Mouse (Mus musculus) hindbrain, embryonic 16.5 days (tissue): ENCODE measurements around the gene Tmub1. TPM values are rescaled to one million over a fixed set of nuclear protein-coding genes. Genes with fewer than 3 reads are reported as not detected.
A peak's percentile ranks its signal among the peaks of the same experiment; 100 is the strongest.

Experiments
- ATAC-seq: fragments of 200-750 bp; cut with Nextera tagmentation; 2 replicates; pipeline ENCODE4 v1.8.0; 2017; ENCODE audit warnings: moderate TSS enrichment, moderate library complexity
- H3K27ac ChIP-seq: fragments of 300-500 bp; sonication (generic); 2 replicates; pipeline ENCODE4 v1.5.1; 2014; ENCODE audit warnings: low read depth, mild to moderate bottlenecking, control low read depth, low read length, moderate library complexity
- H3K27me3 ChIP-seq: fragments of 300-500 bp; sonication (generic); replicated peaks from 2 replicates; pipeline ENCODE4 v1.6.1; 2014; ENCODE audit warnings: low read length; ENCODE audit not compliant: control insufficient read depth, insufficient read depth
- H3K36me3 ChIP-seq: fragments of 300-500 bp; sonication (generic); 2 replicates; pipeline ENCODE4 v1.6.1; 2014; ENCODE audit warnings: mild to moderate bottlenecking, low read length, moderate library complexity, mixed read lengths; ENCODE audit not compliant: control insufficient read depth, insufficient read depth
- H3K4me1 ChIP-seq: fragments of 300-500 bp; sonication (generic); 2 replicates; pipeline ENCODE4 v1.6.1; 2014; ENCODE audit warnings: low read depth, low read length; ENCODE audit not compliant: control insufficient read depth, insufficient read depth
- H3K4me2 ChIP-seq: fragments of 300-500 bp; sonication (generic); 2 replicates; pipeline ENCODE4 v1.6.1; 2014; ENCODE audit warnings: mild to moderate bottlenecking, low read length, control low read depth, moderate library complexity
- H3K4me3 ChIP-seq: fragments of 300-500 bp; sonication (generic); 2 replicates; pipeline ENCODE4 v1.5.1; 2014; ENCODE audit warnings: mild to moderate bottlenecking, low read length, control low read depth, moderate library complexity
- H3K9ac ChIP-seq: fragments of 300-500 bp; sonication (generic); 2 replicates; pipeline ENCODE4 v1.6.1; 2014; ENCODE audit warnings: low read depth, mild to moderate bottlenecking, control low read depth, low read length, moderate library complexity
- H3K9me3 ChIP-seq: fragments of 300-500 bp; sonication (generic); 2 replicates; pipeline ENCODE4 v1.6.1; 2014; ENCODE audit warnings: mild to moderate bottlenecking, low read length, moderate library complexity; ENCODE audit not compliant: control insufficient read depth
- WGBS: fragments of 180-500 bp; shearing (Covaris S2); extraction: QIAGEN DNeasy Blood & Tissue Kit; methylation state at CpG from one replicate; pipeline ENCODE4 v1.1.7; 2014; 5-methylcytosine and 5-hydroxymethylcytosine counted together
- polyA plus RNA-seq: library from polyadenylated mRNA; unstranded; fragments of >200 nt; fragmentation: Nextera tagmentation; extraction: Ambion mirVana; gene quantifications from 2 replicates; pipeline ENCODE4 v1.2.1, GENCODE M21; 2015

The Tmub1 gene
- polyA plus RNA-seq, 1 experiment from 2014 or later, result 61.7 TPM

DNA sequence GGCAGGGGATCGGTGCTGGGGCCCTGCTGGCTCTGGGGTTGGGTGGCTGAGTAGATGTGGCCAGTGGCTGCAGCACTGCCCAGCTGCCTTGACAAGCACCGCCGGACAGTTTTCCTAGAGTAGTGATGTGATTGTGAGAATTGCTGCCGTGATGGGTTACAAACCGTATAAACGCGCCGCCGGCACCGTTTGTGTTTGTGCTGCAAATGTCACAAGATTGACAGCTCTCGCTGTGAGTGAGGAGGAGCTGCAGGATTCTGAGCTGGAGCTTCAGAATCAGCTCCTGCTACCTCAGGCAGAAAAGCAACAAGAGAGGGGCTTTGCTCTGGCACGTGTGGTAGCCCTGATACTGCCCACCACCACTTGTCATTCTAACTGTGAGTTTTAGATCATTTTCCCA lies 19.1 kb upstream of the Tmub1 start:
- no peak overlapping the region for H3K4me2 ChIP-seq
- H3K27me3 ChIP-seq, result no peaks in the 10 kb centered on the region
- no peaks in the 10 kb centered on the region for H3K9me3 ChIP-seq
- 0 out of 2 replicates have a peak, but pooled peaks have one; percentile 9 for ATAC-seq
- H3K27ac ChIP-seq, result no peak overlapping the region; the same call in 1 of the 2 replicates
- H3K9ac ChIP-seq, result 0 out of 2 replicates have a peak overlapping the region, but pooled peaks have one; percentile 23
- H3K4me1 ChIP-seq, result peaks cover 12% of the 10 kb centered on the region
- WGBS, result 32% methylated on average over 12 of the region's 12 CpGs
- H3K4me3 ChIP-seq, result no peak overlapping the region
- no peaks in the 10 kb centered on the region for H3K36me3 ChIP-seq

DNA sequence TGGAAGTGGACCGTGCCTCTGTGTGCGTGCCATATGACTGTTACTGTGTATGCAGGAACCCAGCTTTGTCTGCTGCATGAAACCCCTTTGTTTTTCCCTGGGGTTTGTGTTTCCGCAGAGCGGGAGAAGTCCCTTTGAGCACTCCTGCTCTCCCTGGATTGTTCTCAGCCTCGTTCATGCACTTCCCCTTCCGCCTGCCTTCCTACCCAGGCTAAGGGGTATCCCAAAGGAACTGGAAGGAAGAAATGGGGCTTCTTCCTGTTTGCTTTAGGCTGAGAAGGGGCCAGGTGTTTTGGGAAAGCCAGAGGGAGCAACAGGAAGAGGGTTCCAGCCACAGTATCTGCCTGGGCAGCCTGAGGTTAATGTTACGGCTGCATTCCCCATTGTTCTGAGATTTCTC lies 8.0 kb upstream of the Tmub1 start:
- WGBS, result 42% methylated on average over 7 of the region's 7 CpGs
- H3K9me3 ChIP-seq, result no peaks in the 10 kb centered on the region

DNA sequence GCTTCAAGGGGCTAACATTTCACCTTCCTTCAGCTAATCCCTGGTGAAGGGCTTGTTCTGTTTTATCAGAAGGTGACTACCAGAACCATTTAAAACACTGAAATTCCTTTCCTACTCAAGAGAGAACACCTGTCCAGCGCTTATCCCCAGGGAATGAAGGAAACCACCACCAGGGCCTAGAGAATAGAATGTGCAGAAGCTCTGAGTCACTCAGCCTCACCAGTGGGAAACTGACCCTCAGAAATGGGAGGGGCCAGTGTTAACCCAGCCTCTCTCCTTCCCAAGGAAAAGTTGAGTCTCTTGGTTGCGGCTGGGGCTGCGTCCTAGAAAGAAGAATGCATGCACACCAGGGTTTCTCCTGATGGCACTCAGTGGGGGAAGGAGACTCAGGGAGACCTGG lies 7.4 kb upstream of the Tmub1 start:
- H3K27me3 ChIP-seq, result no peaks in the 10 kb centered on the region
- WGBS, result 55% methylated on average over 3 of the region's 3 CpGs
- H3K4me3 ChIP-seq, result no peak overlapping the region
- H3K4me1 ChIP-seq, result peaks cover 41% of the 10 kb centered on the region
- H3K9me3 ChIP-seq, result no peaks in the 10 kb centered on the region
- no peak overlapping the region for H3K9ac ChIP-seq
- H3K36me3 ChIP-seq, result peaks cover 4% of the 10 kb centered on the region
- ATAC-seq, result no peak
- peak overlapping the region; percentile 97 for H3K4me2 ChIP-seq
- no peak overlapping the region for H3K27ac ChIP-seq

More for the DNA sequence above, 8.0 kb upstream of the Tmub1 start:
- no peaks in the 10 kb centered on the region for H3K27me3 ChIP-seq
- no peak overlapping the region for H3K9ac ChIP-seq
- no peak overlapping the region for H3K4me3 ChIP-seq
- H3K4me1 ChIP-seq, result peaks cover 41% of the 10 kb centered on the region
- no peak for ATAC-seq
- peak overlapping the region; percentile 27 for H3K4me2 ChIP-seq
- no peak overlapping the region for H3K27ac ChIP-seq
- peaks cover 4% of the 10 kb centered on the region for H3K36me3 ChIP-seq

DNA sequence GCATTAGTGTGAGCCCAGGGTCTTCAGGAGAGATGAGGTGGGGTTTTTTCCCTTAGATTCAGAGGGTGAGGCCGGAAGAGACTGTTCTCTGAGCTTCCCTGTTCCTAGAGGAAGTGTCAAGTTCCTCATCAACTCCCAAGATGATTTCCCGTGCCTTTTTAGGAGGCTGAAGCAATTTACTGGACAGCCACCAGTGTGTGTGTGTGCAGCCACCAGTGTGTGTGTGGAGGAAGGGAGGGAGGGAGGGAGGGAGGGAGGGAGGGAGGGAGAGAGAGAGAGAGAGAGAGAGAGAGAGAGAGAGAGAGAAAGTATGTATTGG lies 6.3 kb upstream of the Tmub1 start:
- H3K27me3 ChIP-seq, result no peaks in the 10 kb centered on the region
- peak overlapping the region; percentile 97 for H3K4me3 ChIP-seq
- H3K36me3 ChIP-seq, result peaks cover 4% of the 10 kb centered on the region; the same call in 1 of the 2 replicates
- no peak for ATAC-seq
- H3K4me1 ChIP-seq, result peaks cover 41% of the 10 kb centered on the region
- H3K4me2 ChIP-seq, result peak overlapping the region; percentile 97
- H3K27ac ChIP-seq, result peak overlapping the region; percentile 86
- H3K9me3 ChIP-seq, result no peaks in the 10 kb centered on the region
- 7% methylated on average over 2 of the region's 2 CpGs for WGBS
- H3K9ac ChIP-seq, result peak overlapping the region; percentile 95; the same call in 1 of the 2 replicates

DNA sequence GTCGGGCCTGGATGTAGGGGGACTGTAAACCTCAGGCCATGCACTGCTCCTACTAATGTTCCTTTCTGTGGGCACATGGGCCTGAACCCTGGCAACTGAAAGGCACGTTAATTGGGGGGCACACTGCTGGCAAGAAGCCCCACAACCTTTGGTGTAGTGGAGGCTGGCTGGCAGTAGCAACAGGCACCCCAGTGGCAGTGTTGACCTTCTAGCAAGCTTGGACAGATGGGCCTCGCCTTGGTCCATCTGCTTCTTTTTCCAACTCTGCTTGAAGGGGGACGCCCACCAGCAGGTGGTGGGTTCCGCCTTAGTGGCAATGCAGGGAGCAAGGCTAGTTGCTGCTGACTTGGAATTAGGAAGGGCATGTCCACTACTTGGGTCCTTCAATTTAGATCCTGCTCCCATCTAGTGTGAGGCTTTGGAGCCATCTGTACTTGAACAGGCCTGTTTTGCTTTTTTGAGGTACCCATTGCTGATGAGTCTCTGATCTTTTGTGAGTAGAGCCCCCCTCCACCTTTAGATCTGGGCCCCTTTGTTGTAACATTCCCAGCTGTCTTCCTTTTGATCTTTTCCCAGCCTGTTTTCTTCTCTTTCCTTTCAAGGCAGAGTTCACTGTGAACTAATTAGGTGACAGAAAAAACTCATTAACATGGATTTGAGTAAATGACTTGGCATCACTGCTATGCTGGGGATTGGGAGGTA lies 5.8 kb upstream of the Tmub1 start:
- 3% methylated on average over 5 of the region's 5 CpGs for WGBS
- H3K4me3 ChIP-seq, result peak overlapping the region; percentile 97
- H3K27ac ChIP-seq, result peak overlapping the region; percentile 86
- H3K27me3 ChIP-seq, result no peaks in the 10 kb centered on the region
- peak overlapping the region; percentile 97 for H3K4me2 ChIP-seq
- no peaks in the 10 kb centered on the region for H3K9me3 ChIP-seq
- H3K4me1 ChIP-seq, result peaks cover 41% of the 10 kb centered on the region
- ATAC-seq, result no peak; the same call in none of the 2 replicates
- peak overlapping the region; percentile 95 for H3K9ac ChIP-seq
- H3K36me3 ChIP-seq, result peaks cover 4% of the 10 kb centered on the region; the same call in 1 of the 2 replicates

DNA sequence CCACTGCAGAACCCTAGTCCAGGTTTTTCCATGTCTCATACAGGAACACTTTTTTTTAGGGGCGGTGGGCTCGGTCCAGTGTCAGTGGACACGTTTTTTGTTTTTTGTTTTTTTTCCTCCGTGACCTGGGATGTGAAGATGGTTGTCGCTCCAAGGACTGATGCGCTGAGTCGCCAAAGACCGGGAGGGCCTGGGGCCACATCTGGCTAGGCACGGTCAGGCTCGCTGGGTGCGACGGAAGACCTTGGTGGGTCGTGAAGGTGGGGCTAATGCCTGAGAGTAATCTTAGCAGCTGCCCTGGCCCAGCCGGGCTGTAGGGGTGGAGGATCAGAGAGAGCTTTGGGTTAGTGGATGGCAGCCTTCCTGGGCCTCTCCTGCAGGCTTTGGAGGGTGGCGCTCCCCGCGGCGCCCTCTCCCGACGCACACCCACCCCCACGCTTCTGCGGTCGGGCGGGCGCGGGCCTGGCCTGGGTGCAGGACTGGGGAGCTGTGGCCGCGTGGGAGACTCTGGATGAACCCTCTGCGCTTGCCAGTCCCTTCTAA lies 5.1 kb upstream of the Tmub1 start:
- H3K4me1 ChIP-seq, result peaks cover 45% of the 10 kb centered on the region
- ATAC-seq, result peak; percentile 10
- H3K9me3 ChIP-seq, result no peaks in the 10 kb centered on the region
- peak overlapping the region; percentile 97 for H3K4me3 ChIP-seq
- WGBS, result 1% methylated on average over 29 of the region's 29 CpGs
- peak overlapping the region; percentile 95 for H3K9ac ChIP-seq
- no peaks in the 10 kb centered on the region for H3K27me3 ChIP-seq
- peak overlapping the region; percentile 97 for H3K4me2 ChIP-seq
- H3K36me3 ChIP-seq, result no peaks in the 10 kb centered on the region
- H3K27ac ChIP-seq, result peak overlapping the region; percentile 86

DNA sequence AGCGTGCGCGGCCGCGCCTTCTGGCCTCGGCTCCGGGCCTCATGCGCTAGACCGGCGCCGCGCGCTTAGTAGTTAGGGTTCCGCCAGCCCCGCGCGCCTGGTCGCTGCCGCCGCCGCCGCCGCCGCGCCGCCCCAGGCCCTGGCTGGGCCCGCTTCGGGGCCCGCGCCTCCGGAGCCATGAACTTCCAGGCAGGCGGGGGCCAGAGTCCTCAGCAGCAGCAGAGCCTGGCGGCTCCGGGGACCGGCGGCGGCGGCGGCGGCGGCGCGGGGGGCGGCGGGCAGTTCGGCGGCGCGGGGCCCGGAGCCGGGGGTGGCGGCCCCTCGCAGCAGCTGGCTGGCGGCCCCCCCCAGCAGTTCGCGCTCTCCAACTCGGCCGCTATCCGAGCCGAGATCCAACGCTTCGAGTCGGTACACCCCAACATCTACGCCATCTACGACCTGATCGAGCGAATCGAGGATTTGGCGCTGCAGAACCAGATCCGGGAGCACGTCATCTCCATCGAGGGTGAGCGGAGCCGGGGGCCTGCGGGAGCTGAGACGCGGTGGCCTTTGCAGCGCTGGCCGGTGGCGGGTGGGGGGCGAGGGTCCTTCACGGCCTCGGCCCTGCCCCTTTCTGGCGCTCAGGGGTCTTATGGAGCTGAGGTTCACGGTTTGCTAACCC lies 4.5 kb upstream of the Tmub1 start, which contains the start of gene Agap3:
TSS of gene Agap3 (plus strand) at position 148 of the 661 bp plus-strand sequence.
- peaks cover 47% of the 10 kb centered on the region for H3K4me1 ChIP-seq
- H3K36me3 ChIP-seq, result no peaks in the 10 kb centered on the region
- peak within 1 kb of the TSS; percentile 86 for H3K27ac ChIP-seq
- no peaks in the 10 kb centered on the region for H3K9me3 ChIP-seq
- H3K27me3 ChIP-seq, result no peaks in the 10 kb centered on the region
- H3K4me3 ChIP-seq, result peak within 1 kb of the TSS; percentile 97
- WGBS, result under 1% methylated on average over 49 of the region's 85 CpGs
- ATAC-seq, result peak; percentile 1; the same call in 1 of the 2 replicates
- peak within 1 kb of the TSS; percentile 97 for H3K4me2 ChIP-seq
- H3K9ac ChIP-seq, result peak within 1 kb of the TSS; percentile 95

DNA sequence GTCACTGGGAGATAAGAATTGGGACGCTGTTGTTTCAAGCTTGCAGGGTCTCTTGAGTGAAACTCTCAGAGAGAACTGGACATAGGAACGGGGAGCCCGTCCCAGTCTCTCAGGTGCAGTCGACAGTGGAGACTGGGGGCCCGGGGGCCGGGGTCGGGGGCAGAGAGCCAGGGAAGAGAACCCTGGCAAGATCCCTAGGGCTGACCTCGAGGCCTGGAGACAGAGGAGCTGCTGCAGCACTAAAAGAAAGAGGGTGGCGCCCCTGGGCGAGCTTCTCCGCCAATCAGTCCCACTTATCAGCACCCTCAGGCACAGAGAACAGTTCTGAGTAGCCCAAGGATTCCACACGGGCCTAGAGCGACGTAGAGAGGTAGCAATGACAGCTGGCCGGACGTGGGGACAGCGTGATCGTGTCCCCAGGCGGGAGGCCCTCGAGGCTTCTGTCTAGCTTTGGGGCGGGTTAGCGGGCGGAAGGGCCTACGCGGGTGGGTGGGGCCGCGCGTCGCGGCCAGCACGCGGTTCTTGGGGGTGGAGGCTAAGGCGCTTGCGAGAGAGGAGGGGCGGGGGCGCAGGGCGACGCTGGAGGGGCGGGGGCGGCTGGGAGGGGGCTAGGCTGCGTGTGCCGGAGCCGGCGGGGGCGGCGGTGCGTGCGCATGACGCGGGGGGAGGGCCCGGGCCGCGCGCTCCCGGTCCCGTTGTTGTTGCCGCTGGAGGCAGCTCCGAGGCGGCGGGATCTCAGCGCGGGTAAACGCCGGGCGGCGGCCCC lies 3.8 kb upstream of the Tmub1 start:
- peaks cover 53% of the 10 kb centered on the region for H3K4me1 ChIP-seq
- H3K36me3 ChIP-seq, result no peaks in the 10 kb centered on the region
- H3K4me2 ChIP-seq, result peak overlapping the region; percentile 97
- H3K9ac ChIP-seq, result peak overlapping the region; percentile 95
- peak overlapping the region; percentile 86 for H3K27ac ChIP-seq
- H3K9me3 ChIP-seq, result no peaks in the 10 kb centered on the region
- H3K27me3 ChIP-seq, result no peaks in the 10 kb centered on the region
- 1% methylated on average over 40 of the region's 66 CpGs for WGBS
- ATAC-seq, result peak; percentile 72
- H3K4me3 ChIP-seq, result peak overlapping the region; percentile 97
